Mouse (Mus musculus) testis, adult 2 months (tissue): ENCODE data around the gene Tex33.

ENCODE experiments used
- CTCF ChIP-seq: fragments of 200-500 bp; IDR thresholded peaks from 2 replicates; pipeline ENCODE4 v1.5.1; 2012; ENCODE audit warnings: low read depth, mild to moderate bottlenecking, inconsistent platforms, low read length, moderate library complexity; ENCODE audit not compliant: control insufficient read depth, insufficient read depth, insufficient replicate concordance
- POLR2A ChIP-seq: fragments of 200-500 bp; IDR thresholded peaks from 2 replicates; pipeline ENCODE4 v1.6.1; 2012; ENCODE audit warnings: low read depth, mild to moderate bottlenecking, inconsistent platforms, low read length, moderate library complexity; ENCODE audit not compliant: control insufficient read depth

DNA sequence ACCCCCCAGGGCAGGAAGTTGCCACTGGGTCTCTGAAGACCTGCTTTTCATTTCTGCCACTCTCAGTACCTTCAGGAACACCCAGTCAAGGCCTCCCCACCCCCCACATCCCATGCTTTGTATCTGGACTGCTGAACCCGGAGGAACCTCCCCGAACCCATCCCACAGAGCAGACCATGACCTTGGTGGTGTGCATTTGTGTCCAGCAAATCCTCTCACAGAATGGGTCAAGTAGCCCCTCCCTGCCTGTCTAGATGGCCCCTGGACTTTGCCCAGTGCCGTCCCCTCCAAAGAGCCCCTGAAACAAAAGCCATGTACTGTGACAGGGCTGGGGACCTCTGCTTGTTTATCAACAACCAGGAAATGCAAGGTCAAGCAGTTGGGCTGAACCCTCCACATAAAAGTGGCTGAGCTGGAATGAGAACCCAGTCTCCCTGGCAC lies 7.6 kb upstream of the Tex33 start:
- TF ChIP-seq CTCF (no peak), POLR2A (no peak)
